Mouse (Mus musculus) 416B (cell line): ENCODE measurements around the gene Slc26a5.

ENCODE experiments used
- DNase-seq: peaks from one replicate; pipeline ENCODE4 v3.0.0; 2011; ENCODE audit warnings: low read depth

Gene Slc26a5

GRCm38 (mm10) chr5:21865346-21866107 is at the start of gene Slc26a5:
TSS of gene Slc26a5 (minus strand) at chr5:21865604.
- DNase-seq: no peak

- DNase-seq: no peak
These were observed 49.4 kb upstream of the Slc26a5 start for GRCm38 (mm10) chr5:21914776-21915175.

DNA sequence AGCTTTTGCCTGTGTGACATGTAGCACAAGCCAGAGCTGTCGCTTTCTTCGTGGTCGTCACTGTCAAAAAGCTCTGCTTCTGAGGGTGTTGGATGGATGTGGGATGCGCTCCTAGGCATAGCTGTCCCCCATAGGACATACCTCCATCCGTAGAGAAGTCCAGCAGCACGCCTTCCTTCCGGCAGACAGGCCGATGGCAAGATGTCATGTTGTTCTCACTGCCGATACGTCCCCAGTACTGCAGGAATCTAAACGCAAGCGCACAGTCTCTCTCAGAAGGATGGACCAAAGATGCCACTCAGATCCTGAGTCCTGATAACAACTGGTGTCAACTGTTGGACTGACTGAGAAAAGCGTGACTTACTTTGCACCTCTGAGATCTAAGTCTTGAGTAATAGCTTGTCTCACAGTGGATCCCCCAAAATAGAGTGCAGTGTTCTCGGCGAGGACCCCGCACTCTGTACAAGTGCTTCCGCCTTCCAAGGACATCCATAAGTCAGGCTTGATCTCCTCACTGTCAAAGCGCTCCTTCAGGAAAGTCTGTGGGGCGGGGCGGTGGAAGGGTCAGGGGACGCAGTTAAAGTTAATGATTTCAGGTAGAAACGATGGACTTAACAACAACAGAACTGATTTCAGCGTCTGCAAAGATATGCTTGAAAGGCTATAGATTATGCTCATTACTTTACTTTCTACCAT is 47.6 kb upstream of the Slc26a5 start:
- DNase-seq: no peak

- DNase-seq: no peak
These were observed 45.3 kb upstream of the Slc26a5 start for GRCm38 (mm10) chr5:21910726-21911125.

DNA sequence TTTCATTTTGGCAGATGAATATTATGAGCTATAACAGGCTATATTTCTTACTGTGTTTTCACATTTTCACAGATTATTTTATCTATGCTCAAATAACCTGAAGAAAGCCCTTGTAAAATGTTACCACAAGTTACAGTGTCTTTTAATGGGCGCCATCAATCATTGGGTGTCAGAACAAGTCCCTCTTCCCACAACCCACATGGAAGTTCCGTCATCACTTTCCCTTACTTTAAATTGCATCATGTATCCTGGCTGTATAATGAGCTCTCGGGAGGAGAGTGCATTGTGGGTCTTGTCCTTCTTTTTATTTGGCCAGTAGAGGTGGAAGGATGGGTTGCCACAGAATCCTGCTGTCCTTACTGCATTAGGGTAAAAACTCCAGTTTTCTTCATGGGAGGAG is 44.3 kb upstream of the Slc26a5 start:
- DNase-seq: peak; percentile 4

DNA sequence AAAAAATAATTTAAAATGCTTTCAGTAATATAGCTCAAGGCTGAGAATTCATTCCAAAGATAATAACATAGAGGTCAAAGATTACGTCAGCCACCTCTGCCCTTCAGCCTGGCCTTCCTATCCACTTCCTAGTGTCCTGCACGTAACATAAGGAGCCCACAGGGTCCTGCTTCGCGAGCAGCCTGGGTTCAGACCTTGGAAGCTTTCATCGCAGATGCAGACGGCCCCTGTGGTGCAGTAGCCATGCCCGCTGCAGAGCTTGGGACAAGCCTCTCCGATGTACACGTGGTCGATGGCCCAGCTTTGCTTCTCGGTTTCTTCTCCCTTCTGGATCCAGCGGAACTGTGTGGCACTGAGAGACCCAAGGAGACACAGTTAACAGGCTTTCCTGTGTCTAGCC is 36.0 kb upstream of the Slc26a5 start:
- no peak for DNase-seq

DNA sequence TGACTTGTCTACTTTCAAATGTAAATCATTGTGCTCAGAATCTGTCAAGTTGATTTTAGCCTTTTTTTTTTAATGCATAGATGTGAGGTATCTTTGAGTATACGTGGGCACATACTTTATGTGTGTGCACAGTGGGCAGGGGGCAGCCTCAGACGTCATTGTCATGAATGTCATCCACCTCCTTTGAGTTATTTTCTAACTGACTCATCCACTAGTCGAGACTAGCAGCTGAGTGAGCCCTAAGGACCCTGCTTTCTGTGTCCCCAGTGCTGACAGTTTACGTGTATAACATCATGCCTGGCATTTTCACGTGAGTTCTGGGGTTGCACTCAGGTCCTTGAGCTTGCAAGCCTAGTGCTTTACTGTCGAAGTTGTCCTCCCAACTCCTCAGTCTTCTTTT is 35.5 kb upstream of the Slc26a5 start:
- no peak for DNase-seq

DNA sequence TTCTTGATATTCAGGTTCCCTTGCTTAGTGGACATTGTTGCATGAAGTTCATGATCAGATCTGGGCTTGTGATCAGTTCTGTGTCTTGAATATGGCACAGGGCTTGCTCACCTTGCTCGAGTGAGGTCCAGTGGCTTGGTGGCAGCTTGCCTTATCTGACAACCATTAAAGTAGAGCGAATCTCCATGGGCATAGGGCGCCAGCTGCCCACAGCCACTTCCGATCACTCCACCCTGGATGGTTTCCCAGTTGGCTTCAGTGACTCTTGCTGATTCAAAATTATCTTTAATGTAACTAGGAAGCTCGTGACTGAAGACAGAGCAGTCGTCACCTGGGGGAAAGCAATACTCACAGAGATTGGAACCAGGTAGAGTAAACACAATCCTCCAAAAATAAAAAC is 33.5 kb upstream of the Slc26a5 start:
- no peak for DNase-seq

DNA sequence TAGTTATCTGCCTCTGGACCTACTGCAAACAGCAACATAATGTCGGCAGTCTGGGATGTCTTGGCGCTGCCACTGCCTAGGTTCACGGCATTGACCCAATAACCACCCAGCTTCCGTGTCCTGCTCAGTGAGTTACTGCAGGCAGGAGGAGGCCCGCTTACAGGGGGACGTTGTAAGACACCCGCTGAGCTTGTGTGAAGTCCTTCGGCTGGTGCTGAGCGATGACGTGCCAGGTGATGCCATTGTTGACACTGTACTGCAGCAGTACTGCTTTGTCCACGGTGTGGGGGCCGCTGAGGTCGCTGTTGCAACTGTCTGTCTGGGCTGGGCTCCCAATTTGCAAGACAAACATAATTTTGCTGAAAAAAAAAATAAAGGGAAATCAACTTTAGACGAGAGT is 31.2 kb upstream of the Slc26a5 start:
- no peak for DNase-seq

- DNase-seq: no peak
These were observed 28.8 kb upstream of the Slc26a5 start for GRCm38 (mm10) chr5:21894168-21894567.

- DNase-seq: no peak
These were observed 1.3 kb upstream of the Slc26a5 start for GRCm38 (mm10) chr5:21866750-21867149.

DNA sequence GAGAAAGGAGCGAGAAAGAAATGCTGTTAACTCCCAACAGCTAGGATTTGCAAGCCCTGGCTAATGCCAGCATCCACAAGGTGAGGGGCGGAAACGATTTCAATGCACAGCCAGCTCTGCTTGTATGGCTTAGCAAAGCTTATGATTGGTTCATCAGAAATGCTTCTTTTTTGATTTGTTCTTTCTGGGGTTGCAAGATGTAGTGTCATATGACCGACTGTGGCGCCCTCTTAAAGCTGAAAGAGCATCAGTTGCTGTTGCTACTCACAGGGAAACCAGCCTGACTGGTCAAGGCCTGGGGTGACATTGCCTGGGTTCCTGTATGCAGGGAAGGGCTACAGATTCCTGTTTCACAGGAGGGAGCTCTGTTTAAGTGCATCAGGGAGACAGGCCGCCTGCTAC is 908 bp upstream of the Slc26a5 start:
- no peak for DNase-seq

- no peak for DNase-seq
These were observed 6.8 kb downstream of the Slc26a5 start for GRCm38 (mm10) chr5:21858653-21859052.

- DNase-seq: no peak
These were observed 13.6 kb downstream of the Slc26a5 start for GRCm38 (mm10) chr5:21851679-21852340.

DNA sequence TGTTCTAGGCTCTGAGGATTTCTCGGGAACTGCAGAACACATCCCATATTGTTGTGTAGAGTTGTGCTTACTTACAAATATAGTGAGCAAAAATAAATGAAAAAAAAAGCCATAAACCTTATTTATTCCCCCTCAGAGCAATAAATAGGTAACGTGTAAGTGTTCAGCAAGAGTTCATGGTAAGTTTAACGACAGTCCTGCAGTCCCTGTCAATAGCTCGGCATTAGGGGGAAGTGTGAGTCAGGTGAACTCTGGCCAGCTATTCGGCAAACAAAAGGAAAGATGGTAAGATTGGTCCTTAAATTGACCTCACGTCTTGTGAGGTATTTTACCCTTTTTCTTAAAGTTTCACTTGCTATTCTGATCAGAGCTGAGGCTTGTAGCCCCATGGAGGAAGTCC is 18.0 kb downstream of the Slc26a5 start:
- no peak for DNase-seq

- peak; percentile 52 for DNase-seq
These were observed 18.7 kb downstream of the Slc26a5 start for GRCm38 (mm10) chr5:21846616-21847290.

DNA sequence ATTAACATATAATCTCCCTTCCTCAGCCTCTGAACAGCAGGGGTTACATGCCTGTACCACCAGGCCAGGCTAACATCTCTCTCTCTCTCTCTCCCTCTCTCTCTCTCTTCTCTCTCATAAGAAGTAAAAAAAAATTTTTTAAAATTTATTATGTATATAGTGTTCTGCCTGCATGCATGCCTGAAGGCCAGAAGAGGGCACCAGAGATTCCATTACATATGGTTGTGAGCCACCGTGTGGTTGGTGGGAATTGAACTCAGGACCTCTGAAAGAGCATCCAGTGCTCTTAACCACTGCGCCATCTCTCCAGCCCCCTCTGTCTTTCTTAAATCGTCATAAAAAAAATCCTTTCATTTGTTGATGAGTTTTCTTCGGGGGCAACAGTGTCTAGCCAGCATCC is 20.7 kb downstream of the Slc26a5 start:
- peak; percentile 21 for DNase-seq

- no peak for DNase-seq
These were observed 33.6 kb downstream of the Slc26a5 start for GRCm38 (mm10) chr5:21831761-21832160.

GRCm38 (mm10) chr5:21828855-21829254 is 36.5 kb downstream of the Slc26a5 start:
- no peak for DNase-seq

- DNase-seq: no peak
These were observed 37.8 kb downstream of the Slc26a5 start for GRCm38 (mm10) chr5:21827643-21828042.

DNA sequence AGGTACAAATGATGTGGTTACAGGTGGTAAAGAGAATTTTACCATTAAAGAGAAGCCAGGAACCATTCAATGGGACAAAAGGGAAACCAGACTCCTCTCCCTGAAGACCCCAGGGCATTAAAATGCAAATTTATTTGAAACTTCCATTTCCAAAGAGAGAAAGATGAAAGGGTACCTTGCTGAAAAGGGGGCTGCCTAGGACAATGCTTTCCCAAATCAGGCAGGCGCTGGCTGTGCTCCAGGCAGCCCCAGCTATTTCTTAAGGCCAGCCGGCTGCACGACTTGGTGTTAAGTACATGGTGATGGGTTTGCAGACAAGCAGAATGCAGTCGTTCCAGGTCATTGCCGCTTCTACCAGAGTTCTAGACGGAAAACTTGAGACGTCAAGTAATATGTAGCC is 39.0 kb downstream of the Slc26a5 start:
- DNase-seq: no peak

DNA sequence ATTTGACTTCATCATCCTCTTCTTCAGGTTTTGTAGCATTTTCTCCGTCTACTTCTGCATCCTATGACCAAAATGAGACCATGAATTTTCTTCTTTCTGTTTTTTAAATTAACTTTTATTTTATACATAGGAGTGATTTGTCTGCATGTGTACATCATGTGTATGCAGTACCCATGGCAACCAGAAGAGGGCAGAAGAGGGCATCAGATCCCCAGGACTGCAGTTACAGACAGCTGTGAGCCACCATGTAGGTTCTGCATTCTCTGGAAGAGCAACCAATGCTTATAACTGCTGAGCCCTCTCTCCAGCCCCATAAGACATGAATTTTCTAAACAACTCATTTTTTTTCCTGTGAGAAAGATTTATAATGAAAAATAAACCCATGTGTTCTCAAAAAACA is 51.4 kb downstream of the Slc26a5 start:
- peak; percentile 70 for DNase-seq

- DNase-seq: no peak
These were observed 54.5 kb downstream of the Slc26a5 start for GRCm38 (mm10) chr5:21810924-21811323.
